Mouse (Mus musculus) liver, adult 2 months (tissue): ENCODE data around the gene Fam166a.

Source experiments
- CTCF ChIP-seq: fragments of 200-500 bp; IDR thresholded peaks from 2 replicates; pipeline ENCODE4 v1.5.1; 2011; ENCODE audit warnings: low read depth, low read length, control low read depth
- POLR2A ChIP-seq: fragments of 200-500 bp; IDR thresholded peaks from 2 replicates; pipeline ENCODE4 v1.6.1; 2011; ENCODE audit warnings: low read length, control low read depth; ENCODE audit not compliant: insufficient read depth; ENCODE audit errors: extremely low read depth

DNA sequence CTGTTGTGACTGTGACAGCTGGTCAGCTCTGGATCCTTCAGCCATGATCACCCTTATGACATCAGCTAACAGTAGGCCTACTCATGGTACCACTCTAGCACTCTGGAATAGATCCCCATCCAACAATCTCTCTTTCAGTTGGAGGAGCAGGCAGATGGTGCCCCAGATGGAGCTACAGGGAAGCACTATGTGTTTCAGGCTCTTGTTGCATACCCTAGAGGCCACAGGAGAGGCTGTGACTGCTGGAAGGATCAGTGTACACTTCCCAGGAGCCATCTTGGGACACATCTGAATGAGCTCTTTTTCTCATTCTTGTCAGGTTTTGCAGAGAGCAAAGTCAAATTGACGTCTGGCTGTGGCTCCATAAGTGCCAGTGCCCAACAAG lies 46.8 kb upstream of the Fam166a start:
- TF ChIP-seq POLR2A (no peak), CTCF (no peak)
